Mouse (Mus musculus): ENCODE results near the gene Mpig6b. TPM values are rescaled to one million over a fixed set of nuclear protein-coding genes. Genes with fewer than 3 reads are reported as not detected.

Mpig6b gene
- polyA plus RNA-seq, 1 experiment = 3.7 TPM

- no peak for TF ChIP-seq CTCF (IDR thresholded peaks at IDR 0.05; ENCODE audit: control insufficient read depth, insufficient read depth, insufficient replicate concordance, low read depth, low read length)
- no peak for TF ChIP-seq POLR2A (IDR thresholded peaks at IDR 0.05; ENCODE audit: control insufficient read depth, low read depth, low read length)
- no peak overlapping the region for H3K4me3 ChIP-seq (ENCODE audit: control insufficient read depth, low read depth, low read length)
- H3K36me3 ChIP-seq (ENCODE audit: control insufficient read depth, insufficient read depth, low read length) = no peaks in the 10 kb centered on the region
- H3K27ac ChIP-seq (ENCODE audit: control insufficient read depth, insufficient read depth, low read depth, low read length) = no peak overlapping the region
- H3K27me3 ChIP-seq (ENCODE audit: control insufficient read depth, insufficient read depth, low read length) = no peaks in the 10 kb centered on the region
- H3K4me1 ChIP-seq (ENCODE audit: control insufficient read depth, insufficient read depth, low read length) = peaks cover 5% of the 10 kb centered on the region
These were observed 47.8 kb downstream of the Mpig6b start for GRCm38 (mm10) chr17:35018171-35018570.

- no peaks in the 10 kb centered on the region for H3K36me3 ChIP-seq (ENCODE audit: control insufficient read depth, insufficient read depth, low read length)
- peaks cover 5% of the 10 kb centered on the region for H3K4me1 ChIP-seq (ENCODE audit: control insufficient read depth, insufficient read depth, low read length)
- TF ChIP-seq POLR2A (IDR thresholded peaks at IDR 0.05; ENCODE audit: control insufficient read depth, low read depth, low read length) (no peak), CTCF (IDR thresholded peaks at IDR 0.05; ENCODE audit: control insufficient read depth, insufficient read depth, insufficient replicate concordance, low read depth, low read length) (no peak)
- no peak overlapping the region for H3K27ac ChIP-seq (ENCODE audit: control insufficient read depth, insufficient read depth, low read depth, low read length)
- H3K4me3 ChIP-seq (ENCODE audit: control insufficient read depth, low read depth, low read length) = no peak overlapping the region
- no peaks in the 10 kb centered on the region for H3K27me3 ChIP-seq (ENCODE audit: control insufficient read depth, insufficient read depth, low read length)
These were observed 48.3 kb downstream of the Mpig6b start for GRCm38 (mm10) chr17:35017706-35018030.

DNA sequence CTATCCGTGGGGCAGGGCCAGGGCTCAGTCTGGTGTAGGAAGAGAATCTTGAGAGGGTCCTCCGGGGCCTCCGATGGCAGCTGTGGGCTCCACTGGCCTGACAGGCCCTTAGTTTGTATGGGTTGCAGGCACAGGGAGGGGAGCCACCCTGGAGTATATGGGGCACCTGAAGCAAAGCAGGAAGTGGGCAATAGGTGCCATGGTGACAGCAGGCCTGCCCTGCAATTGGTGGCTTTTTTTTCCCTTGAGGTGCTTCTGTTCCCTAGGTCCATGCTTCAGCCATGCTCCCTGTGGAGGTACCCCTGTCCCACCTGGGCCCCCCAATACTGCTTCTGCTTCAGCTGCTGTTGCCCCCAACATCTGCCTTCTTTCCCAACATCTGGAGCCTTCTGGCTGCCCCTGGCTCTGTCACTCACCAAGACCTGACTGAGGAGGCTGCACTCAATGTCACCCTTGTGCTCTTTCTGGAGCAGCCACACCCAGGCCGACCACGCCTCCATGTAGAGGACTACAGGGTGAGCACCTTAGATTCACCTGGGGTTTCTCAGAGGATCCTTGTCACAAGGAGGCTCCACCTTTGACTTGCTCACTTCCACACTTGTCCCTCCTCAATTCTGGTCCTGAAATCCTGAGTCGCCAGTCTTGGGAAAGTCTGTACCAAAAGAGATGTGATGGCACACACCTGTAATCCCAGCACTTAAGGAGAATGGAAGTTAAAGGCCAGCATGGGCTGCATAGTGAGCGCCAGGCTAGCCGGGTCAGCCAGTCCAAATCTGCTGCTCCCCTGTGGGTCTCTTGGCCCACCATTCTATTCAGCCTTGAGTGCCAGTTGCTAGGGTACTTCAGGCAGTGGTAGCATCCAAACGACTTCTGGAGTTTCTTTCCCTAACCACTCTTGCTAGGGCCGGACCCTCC lies 48.9 kb downstream of the Mpig6b start:
- Histone ChIP-seq H3K4me1 (ENCODE audit: control insufficient read depth, insufficient read depth, low read length) (peaks cover 5% of the 10 kb centered on the region), H3K4me3 (ENCODE audit: control insufficient read depth, low read depth, low read length) (no peak overlapping the region), H3K27ac (ENCODE audit: control insufficient read depth, insufficient read depth, low read depth, low read length) (no peak overlapping the region), H3K27me3 (ENCODE audit: control insufficient read depth, insufficient read depth, low read length) (no peaks in the 10 kb centered on the region), H3K36me3 (ENCODE audit: control insufficient read depth, insufficient read depth, low read length) (no peaks in the 10 kb centered on the region)
- TF ChIP-seq POLR2A (IDR thresholded peaks at IDR 0.05; ENCODE audit: control insufficient read depth, low read depth, low read length) (no peak), CTCF (IDR thresholded peaks at IDR 0.05; ENCODE audit: control insufficient read depth, insufficient read depth, insufficient replicate concordance, low read depth, low read length) (no peak)

- Histone ChIP-seq H3K36me3 (ENCODE audit: control insufficient read depth, insufficient read depth, low read length) (no peaks in the 10 kb centered on the region; the same call in 1 of the 2 replicates), H3K27ac (ENCODE audit: control insufficient read depth, insufficient read depth, low read depth, low read length) (no peak within 1 kb of the TSS), H3K27me3 (ENCODE audit: control insufficient read depth, insufficient read depth, low read length) (no peaks in the 10 kb centered on the region), H3K4me3 (ENCODE audit: control insufficient read depth, low read depth, low read length) (no peak within 1 kb of the TSS), H3K4me1 (ENCODE audit: control insufficient read depth, insufficient read depth, low read length) (peaks cover 3% of the 10 kb centered on the region)
- TF ChIP-seq CTCF (IDR thresholded peaks at IDR 0.05; ENCODE audit: control insufficient read depth, insufficient read depth, insufficient replicate concordance, low read depth, low read length) (no peak), POLR2A (IDR thresholded peaks at IDR 0.05; ENCODE audit: control insufficient read depth, low read depth, low read length) (no peak)
These were observed 49.6 kb downstream of the Mpig6b start, which contains the start of gene Vwa7 for GRCm38 (mm10) chr17:35016376-35016775. TSS of gene Vwa7 (plus strand) at chr17:35016579.

- no peaks in the 10 kb centered on the region for H3K27me3 ChIP-seq (ENCODE audit: control insufficient read depth, insufficient read depth, low read length)
- no peak for TF ChIP-seq CTCF (IDR thresholded peaks at IDR 0.05; ENCODE audit: control insufficient read depth, insufficient read depth, insufficient replicate concordance, low read depth, low read length)
- no peak for TF ChIP-seq POLR2A (IDR thresholded peaks at IDR 0.05; ENCODE audit: control insufficient read depth, low read depth, low read length)
- H3K4me3 ChIP-seq (ENCODE audit: control insufficient read depth, low read depth, low read length) = no peak overlapping the region
- no peaks in the 10 kb centered on the region for H3K4me1 ChIP-seq (ENCODE audit: control insufficient read depth, insufficient read depth, low read length)
- no peaks in the 10 kb centered on the region; the same call in 1 of the 2 replicates for H3K36me3 ChIP-seq (ENCODE audit: control insufficient read depth, insufficient read depth, low read length)
- H3K27ac ChIP-seq (ENCODE audit: control insufficient read depth, insufficient read depth, low read depth, low read length) = no peak overlapping the region
These were observed 50.7 kb downstream of the Mpig6b start for GRCm38 (mm10) chr17:35015296-35015695.

- no peak for TF ChIP-seq POLR2A (IDR thresholded peaks at IDR 0.05; ENCODE audit: control insufficient read depth, low read depth, low read length)
- no peak for TF ChIP-seq CTCF (IDR thresholded peaks at IDR 0.05; ENCODE audit: control insufficient read depth, insufficient read depth, insufficient replicate concordance, low read depth, low read length)
- H3K4me3 ChIP-seq (ENCODE audit: control insufficient read depth, low read depth, low read length) = no peak overlapping the region
- no peaks in the 10 kb centered on the region for H3K4me1 ChIP-seq (ENCODE audit: control insufficient read depth, insufficient read depth, low read length)
- H3K36me3 ChIP-seq (ENCODE audit: control insufficient read depth, insufficient read depth, low read length) = no peaks in the 10 kb centered on the region; the same call in 1 of the 2 replicates
- no peaks in the 10 kb centered on the region for H3K27me3 ChIP-seq (ENCODE audit: control insufficient read depth, insufficient read depth, low read length)
- H3K27ac ChIP-seq (ENCODE audit: control insufficient read depth, insufficient read depth, low read depth, low read length) = no peak overlapping the region
These were observed 52.8 kb downstream of the Mpig6b start for GRCm38 (mm10) chr17:35013221-35013620.

Other genes with a start within 250 kb of the Mpig6b start
- gene Stk19, start 229.2 kb downstream of the Mpig6b start, polyA plus RNA-seq (2012; rRNA removed) = 41.3 and 46.3 TPM in 2 replicates
- 51.3 and 61.0 TPM in 2 replicates for gene Dxo, start 229.2 kb downstream of the Mpig6b start, polyA plus RNA-seq (2012; rRNA removed)
- 137 and 142 TPM in 2 replicates for gene Skiv2l, start 216.0 kb downstream of the Mpig6b start, polyA plus RNA-seq (2012; rRNA removed)
- gene Nelfe, start 215.8 kb downstream of the Mpig6b start, polyA plus RNA-seq (2012; rRNA removed) = 173 and 180 TPM in 2 replicates
- gene Cfb, start 203.7 kb downstream of the Mpig6b start, polyA plus RNA-seq (2012; rRNA removed) = 1.1 and 1.2 TPM in 2 replicates
- gene Zbtb12, start 186.7 kb downstream of the Mpig6b start, polyA plus RNA-seq (2012; rRNA removed) = 4.0 and 4.7 TPM in 2 replicates
- gene Gm20547, start 184.1 kb downstream of the Mpig6b start, polyA plus RNA-seq (2012; rRNA removed) = not detected in 2 replicates
- 14.8 and 15.3 TPM in 2 replicates for gene C2, start 167.9 kb downstream of the Mpig6b start, polyA plus RNA-seq (2012; rRNA removed)
- gene Ehmt2, start 167.7 kb downstream of the Mpig6b start, polyA plus RNA-seq (2012; rRNA removed) = 344 and 384 TPM in 2 replicates
- gene Slc44a4, start 151.7 kb downstream of the Mpig6b start, polyA plus RNA-seq (2012; rRNA removed) = 0.52 and 2.2 TPM in 2 replicates
- 4.1 and 7.9 TPM in 2 replicates for gene Neu1, start 134.9 kb downstream of the Mpig6b start, polyA plus RNA-seq (2012; rRNA removed)
- gene Hspa1b, start 106.9 kb downstream of the Mpig6b start, polyA plus RNA-seq (2012; rRNA removed) = 2.6 and 5.2 TPM in 2 replicates
- gene Gm20481, start 96.3 kb downstream of the Mpig6b start, polyA plus RNA-seq (2012; rRNA removed) = not detected in 2 replicates
- 4.4 and 5.5 TPM in 2 replicates for gene Hspa1a, start 94.0 kb downstream of the Mpig6b start, polyA plus RNA-seq (2012; rRNA removed)
- 718 and 731 TPM in 2 replicates for gene Hspa1l, start 93.5 kb downstream of the Mpig6b start, polyA plus RNA-seq (2012; rRNA removed)
- 480 and 579 TPM in 2 replicates for gene Lsm2, start 84.3 kb downstream of the Mpig6b start, polyA plus RNA-seq (2012; rRNA removed)
- 261 and 309 TPM in 2 replicates for gene Vars, start 65.2 kb downstream of the Mpig6b start, polyA plus RNA-seq (2012; rRNA removed)
- gene Vwa7, start 49.6 kb downstream of the Mpig6b start, polyA plus RNA-seq (2012; rRNA removed) = 0.65 and 0.84 TPM in 2 replicates
- gene Sapcd1, start 38.2 kb downstream of the Mpig6b start, polyA plus RNA-seq (2012; rRNA removed) = 3.5 and 3.8 TPM in 2 replicates
- 19.3 and 20.4 TPM in 2 replicates for gene Msh5, start 19.4 kb downstream of the Mpig6b start, polyA plus RNA-seq (2012; rRNA removed)
- 24.1 and 24.8 TPM in 2 replicates for gene Clic1, start 16.2 kb downstream of the Mpig6b start, polyA plus RNA-seq (2012; rRNA removed)
- 11.1 and 14.4 TPM in 2 replicates for gene Ddah2, start 7.1 kb downstream of the Mpig6b start, polyA plus RNA-seq (2012; rRNA removed)
- 117 and 146 TPM in 2 replicates for gene Ly6g6c, start 796 bp downstream of the Mpig6b start, polyA plus RNA-seq (2012; rRNA removed)
- gene Ly6g6e, start 10.7 kb upstream of the Mpig6b start, polyA plus RNA-seq (2012; rRNA removed) = 0.78 and 0.95 TPM in 2 replicates
- 0.85 and 0.99 TPM in 2 replicates for gene Ly6g6d, start 11.9 kb upstream of the Mpig6b start, polyA plus RNA-seq (2012; rRNA removed)
- 1.1 and 1.2 TPM in 2 replicates for gene Ly6g6f, start 19.4 kb upstream of the Mpig6b start, polyA plus RNA-seq (2012; rRNA removed)
- 121 and 141 TPM in 2 replicates for gene Abhd16a, start 23.1 kb upstream of the Mpig6b start, polyA plus RNA-seq (2012; rRNA removed)
- gene Ly6g5c, start 42.1 kb upstream of the Mpig6b start, polyA plus RNA-seq (2012; rRNA removed) = 0.54 TPM in 1 of 2 replicates, not detected in the other
- gene Ly6g5b, start 49.2 kb upstream of the Mpig6b start, polyA plus RNA-seq (2012; rRNA removed) = 2.9 and 3.1 TPM in 2 replicates
- 70.0 and 73.6 TPM in 2 replicates for gene Gpank1, start 55.3 kb upstream of the Mpig6b start, polyA plus RNA-seq (2012; rRNA removed)
- 3,095 and 3,228 TPM in 2 replicates for gene Csnk2b, start 55.9 kb upstream of the Mpig6b start, polyA plus RNA-seq (2012; rRNA removed)
- 0.91 and 2.5 TPM in 2 replicates for gene D17H6S53E, start 60.2 kb upstream of the Mpig6b start, polyA plus RNA-seq (2012; rRNA removed)
- gene Apom, start 65.9 kb upstream of the Mpig6b start, polyA plus RNA-seq (2012; rRNA removed) = 0.41 and 0.48 TPM in 2 replicates
- 709 and 791 TPM in 2 replicates for gene Bag6, start 69.0 kb upstream of the Mpig6b start, polyA plus RNA-seq (2012; rRNA removed)
- 515 and 563 TPM in 2 replicates for gene Prrc2a, start 98.7 kb upstream of the Mpig6b start, polyA plus RNA-seq (2012; rRNA removed)
- 435 and 444 TPM in 2 replicates for gene Aif1, start 109.9 kb upstream of the Mpig6b start, polyA plus RNA-seq (2012; rRNA removed)
- 0.65 and 1.3 TPM in 2 replicates for gene Lst1, start 122.3 kb upstream of the Mpig6b start, polyA plus RNA-seq (2012; rRNA removed)
- 0.86 and 0.87 TPM in 2 replicates for gene Ltb, start 128.3 kb upstream of the Mpig6b start, polyA plus RNA-seq (2012; rRNA removed)
- 0.07 TPM in 1 of 2 replicates, not detected in the other for gene Tnf, start 135.8 kb upstream of the Mpig6b start, polyA plus RNA-seq (2012; rRNA removed)
- gene Lta, start 139.2 kb upstream of the Mpig6b start, polyA plus RNA-seq (2012; rRNA removed) = 0.07 TPM in 1 of 2 replicates, not detected in the other
- not detected in 2 replicates for gene Gm16181, start 154.7 kb upstream of the Mpig6b start, polyA plus RNA-seq (2012; rRNA removed)
- gene Atp6v1g2, start 167.5 kb upstream of the Mpig6b start, polyA plus RNA-seq (2012; rRNA removed) = 10.4 and 11.7 TPM in 2 replicates
- gene Nfkbil1, start 169.6 kb upstream of the Mpig6b start, polyA plus RNA-seq (2012; rRNA removed) = 27.9 and 30.2 TPM in 2 replicates
- 125 and 129 TPM in 2 replicates for gene Ddx39b, start 175.6 kb upstream of the Mpig6b start, polyA plus RNA-seq (2012; rRNA removed)
- gene H2-D1, start 196.5 kb upstream of the Mpig6b start, polyA plus RNA-seq (2012; rRNA removed) = 29.6 and 31.4 TPM in 2 replicates